Comparison of ENCODE assay signal across 13 mouse cellular contexts in the genomic region with DNA sequence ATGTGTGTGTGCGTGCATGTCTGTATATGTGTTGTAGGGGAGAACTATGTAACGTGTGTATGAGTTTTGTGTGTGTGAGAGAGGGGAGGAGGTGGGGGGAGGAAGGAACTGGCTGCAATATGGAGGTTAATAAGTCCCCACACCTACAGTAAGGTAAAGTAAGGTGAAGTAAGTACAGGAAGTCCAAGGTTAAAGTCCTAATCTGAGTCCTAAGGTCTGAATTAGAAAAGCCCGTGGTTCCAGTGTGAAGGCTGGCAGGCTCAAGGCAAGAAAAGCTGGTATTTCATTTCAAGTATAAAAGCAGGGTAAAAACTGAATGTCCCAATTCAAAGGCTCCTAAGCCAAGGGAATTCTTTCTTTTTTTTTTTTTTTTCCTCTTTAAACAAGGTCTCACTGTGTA. TPM values are rescaled to one million over a fixed set of nuclear protein-coding genes. Genes with fewer than 3 reads are reported as not detected.
"Had no signal": no experiment of that assay in that cellular context is flagged by ENCODE, and none has a peak within 500 bp of the region (broad histone marks: within the 10 kb centered on the region; RNA-seq: fewer than 3 reads in every experiment).

No protein-coding gene starts in this region.

- DNase-seq: liver, embryonic 13.5 days; lung, adult 2 months; right cerebral cortex, postnatal 25 days; spleen, adult 18-20 months; thymus, postnatal 25 days had no signal

- H3K4me3 ChIP-seq: hindbrain, embryonic 15.5 days; liver, embryonic 13.5 days; midbrain, embryonic 12.5 days; midbrain, embryonic 15.5 days; neural tube, embryonic 12.5 days; neural tube, embryonic 15.5 days; stomach, embryonic 15.5 days had no signal

- H3K27ac ChIP-seq: hindbrain, embryonic 15.5 days; liver, embryonic 13.5 days; macrophage; midbrain, embryonic 12.5 days; midbrain, embryonic 15.5 days; neural tube, embryonic 12.5 days; neural tube, embryonic 15.5 days; stomach, embryonic 15.5 days had no signal

- H3K27me3 ChIP-seq: hindbrain, embryonic 15.5 days; liver, embryonic 13.5 days; midbrain, embryonic 12.5 days; midbrain, embryonic 15.5 days; neural tube, embryonic 12.5 days; neural tube, embryonic 15.5 days; stomach, embryonic 15.5 days had no signal

- H3K36me3 ChIP-seq: hindbrain, embryonic 15.5 days; liver, embryonic 13.5 days; midbrain, embryonic 12.5 days; midbrain, embryonic 15.5 days; neural tube, embryonic 12.5 days; neural tube, embryonic 15.5 days; stomach, embryonic 15.5 days had no signal

- H3K4me1 ChIP-seq: hindbrain, embryonic 15.5 days; liver, embryonic 13.5 days; midbrain, embryonic 12.5 days; midbrain, embryonic 15.5 days; neural tube, embryonic 12.5 days; neural tube, embryonic 15.5 days; stomach, embryonic 15.5 days had no signal

- H3K9me3 ChIP-seq: hindbrain, embryonic 15.5 days; liver, embryonic 13.5 days; midbrain, embryonic 12.5 days; midbrain, embryonic 15.5 days; neural tube, embryonic 12.5 days; neural tube, embryonic 15.5 days; stomach, embryonic 15.5 days had no signal

RNA-seq across cellular contexts. Expression of a gene that starts 36.7 kb away (rescaled TPM):
- total RNA-seq: megakaryocyte, adult 5-6 weeks had no signal
- polyA plus RNA-seq: macrophage had no signal
